Mouse (Mus musculus) layer of hippocampus, adult 9-10 months (tissue): Measurements from ENCODE around the gene Myo19.

Source experiments
- DNase-seq: peaks from one replicate; pipeline ENCODE4 v3.0.0; 2022; ENCODE audit warnings: low spot score

The Myo19 gene

GRCm38 (mm10) chr11:84947206-84947605 is 67.3 kb downstream of the Myo19 start:
- DNase-seq, result no peak

- DNase-seq, result no peak
Observed at GRCm38 (mm10) chr11:84948114-84948513, 68.2 kb downstream of the Myo19 start.

- DNase-seq, result no peak
Observed at GRCm38 (mm10) chr11:84948526-84948925, 68.6 kb downstream of the Myo19 start.

GRCm38 (mm10) chr11:84952611-84953010 is 72.7 kb downstream of the Myo19 start:
- no peak for DNase-seq

- no peak for DNase-seq
Observed at GRCm38 (mm10) chr11:84956400-84956799, 76.5 kb downstream of the Myo19 start.

GRCm38 (mm10) chr11:84957171-84957570 is 77.2 kb downstream of the Myo19 start:
- no peak for DNase-seq

- no peak for DNase-seq
Observed at GRCm38 (mm10) chr11:84957591-84958270, 77.8 kb downstream of the Myo19 start, which contains the start of gene Car4. Gene Car4, plus strand, starts transcription at chr11:84957786.

- no peak for DNase-seq
Observed at GRCm38 (mm10) chr11:84958271-84958630, 78.3 kb downstream of the Myo19 start.

GRCm38 (mm10) chr11:84959181-84959580 is 79.2 kb downstream of the Myo19 start:
- DNase-seq, result no peak

GRCm38 (mm10) chr11:84959701-84960181 is 79.8 kb downstream of the Myo19 start:
- no peak for DNase-seq

- DNase-seq, result no peak
Observed at GRCm38 (mm10) chr11:84960291-84960690, 80.3 kb downstream of the Myo19 start.

- DNase-seq, result no peak
Observed at GRCm38 (mm10) chr11:84960780-84961179, 80.8 kb downstream of the Myo19 start.
